Mouse (Mus musculus) liver, adult 2 months (tissue): ENCODE results near the gene Syt17.

ENCODE experiments used
- CTCF ChIP-seq: fragments of 200-500 bp; IDR thresholded peaks from 2 replicates; pipeline ENCODE4 v1.5.1; 2011; ENCODE audit warnings: low read depth, low read length, control low read depth
- POLR2A ChIP-seq: fragments of 200-500 bp; IDR thresholded peaks from 2 replicates; pipeline ENCODE4 v1.6.1; 2011; ENCODE audit warnings: low read length, control low read depth; ENCODE audit not compliant: insufficient read depth; ENCODE audit errors: extremely low read depth

DNA sequence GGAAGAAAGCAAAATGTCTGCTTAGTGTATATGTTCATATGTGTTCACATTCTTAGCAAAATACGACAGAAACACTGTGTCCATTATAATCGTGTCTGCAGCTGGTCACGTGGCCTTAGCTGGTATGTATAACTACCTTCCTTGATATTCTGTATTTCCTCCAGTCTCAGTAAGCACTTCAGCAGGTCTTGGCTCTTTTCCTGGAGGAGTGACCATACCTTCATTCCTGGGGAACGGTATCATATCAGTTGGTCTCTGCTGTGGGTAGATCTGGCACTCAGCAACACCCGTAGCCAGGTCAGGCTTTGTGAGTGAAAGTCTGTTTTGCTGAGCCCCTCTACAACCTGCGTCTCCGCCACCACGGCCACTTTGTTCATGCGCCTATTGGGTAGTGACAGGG, 45.9 kb upstream of the Syt17 start:
- TF ChIP-seq POLR2A (no peak), CTCF (no peak)
